Mouse (Mus musculus): ENCODE data around the gene Ifna15.

DNA sequence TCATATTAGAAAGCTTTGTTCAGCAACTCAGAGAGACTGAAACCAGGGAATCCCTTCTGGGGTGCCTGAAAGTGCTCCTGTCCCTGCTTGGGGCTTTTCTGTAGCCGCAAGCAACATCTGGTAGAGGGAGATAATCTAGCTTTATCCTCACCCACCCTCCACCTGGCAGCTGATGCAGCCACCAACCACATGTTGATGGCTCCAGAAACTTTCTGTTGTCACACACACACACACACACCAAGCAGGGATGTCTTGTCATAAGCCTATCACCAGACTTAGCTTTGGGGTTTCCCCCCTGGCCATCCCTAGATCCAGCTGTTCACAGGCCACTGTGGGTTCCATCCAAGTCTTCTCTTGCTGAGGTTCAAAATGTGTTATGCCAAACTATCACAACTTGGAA is 22.3 kb downstream of the Ifna15 start:
- TF ChIP-seq CTCF (IDR thresholded peaks at IDR 0.05; ENCODE audit: borderline replicate concordance, control insufficient read depth, extremely low read depth, insufficient read depth, low read length, poor library complexity) (no peak), POLR2A (IDR thresholded peaks at IDR 0.05; ENCODE audit: control insufficient read depth, extremely low read depth, insufficient read depth, low read length, poor library complexity) (no peak)
